Mouse (Mus musculus): ENCODE measurements around the gene Mospd3. TPM values are rescaled to one million over a fixed set of nuclear protein-coding genes. Genes with fewer than 3 reads are reported as not detected.

The Mospd3 gene
- polyA plus RNA-seq, 2 experiments, result 33.8 to 34.9 TPM

GRCm38 (mm10) chr5:137607860-137608653, 7.2 kb upstream of the Mospd3 start:
- ATAC-seq (ENCODE audit: insufficient read depth) (no peak), DNase-seq (ENCODE audit: low read depth in 3 of 3, low spot score in 3 of 3) (no peak)
- Histone ChIP-seq H3K4me1 (replicated peaks; ENCODE audit: control insufficient read depth in 2 of 2, insufficient read depth in 2 of 2, low read length in 1 of 2) (peaks cover 12 to 14% of the 10 kb centered on the region in 2 experiments), H3K27me3 (ENCODE audit: control insufficient read depth, insufficient read depth, low read length) (no peaks in the 10 kb centered on the region), H3K4me2 (ENCODE audit: low read depth) (no peak overlapping the region), H3K27ac (no peak overlapping the region), H3K36me3 (replicated peaks; ENCODE audit: control insufficient read depth, insufficient read depth, low read depth) (no peaks in the 10 kb centered on the region), H3K9ac (replicated peaks) (no peak overlapping the region), H3K9me3 (ENCODE audit: control insufficient read depth, low read length) (no peaks in the 10 kb centered on the region), H3K4me3 (ENCODE audit: insufficient read depth in 1 of 2, low read depth in 2 of 2, low read length in 2 of 2) (no peak overlapping the region)
- 36% methylated on average over 26 of the region's 26 CpGs for WGBS (ENCODE audit: insufficient replicate concordance)
- no peak for TF ChIP-seq EP300 (IDR thresholded peaks at IDR 0.05; ENCODE audit: low read depth)
- TF ChIP-seq CTCF (IDR thresholded peaks at IDR 0.05; ENCODE audit: low read depth), result no peak

GRCm38 (mm10) chr5:137601365-137601729, 489 bp upstream of the Mospd3 start:
- Histone ChIP-seq H3K4me2 (ENCODE audit: low read depth) (peak overlapping the region; percentile 99), H3K27ac (peak overlapping the region; percentile 92), H3K36me3 (replicated peaks; ENCODE audit: control insufficient read depth, insufficient read depth, low read depth) (no peaks in the 10 kb centered on the region), H3K27me3 (ENCODE audit: control insufficient read depth, insufficient read depth, low read length) (no peaks in the 10 kb centered on the region), H3K9ac (replicated peaks) (peak overlapping the region; percentile 89), H3K9me3 (ENCODE audit: control insufficient read depth, low read length) (no peaks in the 10 kb centered on the region), H3K4me3 (ENCODE audit: insufficient read depth in 1 of 2, low read depth in 2 of 2, low read length in 2 of 2) (peak overlapping the region; percentile 80 to 88), H3K4me1 (replicated peaks; ENCODE audit: control insufficient read depth in 2 of 2, insufficient read depth in 2 of 2, low read length in 1 of 2) (peaks cover 35 to 45% of the 10 kb centered on the region in 2 experiments)
- no peak for DNase-seq (ENCODE audit: low read depth in 3 of 3, low spot score in 3 of 3)
- TF ChIP-seq CTCF (IDR thresholded peaks at IDR 0.05; ENCODE audit: low read depth) (no peak), EP300 (IDR thresholded peaks at IDR 0.05; ENCODE audit: low read depth) (no peak)
- under 1% methylated on average over 22 of the region's 22 CpGs for WGBS (ENCODE audit: insufficient replicate concordance)
- ATAC-seq (ENCODE audit: insufficient read depth), result no peak

GRCm38 (mm10) chr5:137600281-137600618, 608 bp downstream of the Mospd3 start:
- Histone ChIP-seq H3K27ac (peak overlapping the region; percentile 59), H3K27me3 (ENCODE audit: control insufficient read depth, insufficient read depth, low read length) (no peaks in the 10 kb centered on the region), H3K9ac (replicated peaks) (peak overlapping the region; percentile 89), H3K4me2 (ENCODE audit: low read depth) (peak overlapping the region; percentile 99), H3K4me1 (replicated peaks; ENCODE audit: control insufficient read depth in 2 of 2, insufficient read depth in 2 of 2, low read length in 1 of 2) (peaks cover 27 to 42% of the 10 kb centered on the region in 2 experiments), H3K36me3 (replicated peaks; ENCODE audit: control insufficient read depth, insufficient read depth, low read depth) (no peaks in the 10 kb centered on the region), H3K4me3 (ENCODE audit: insufficient read depth in 1 of 2, low read depth in 2 of 2, low read length in 2 of 2) (peak overlapping the region; percentile 80 to 100), H3K9me3 (ENCODE audit: control insufficient read depth, low read length) (no peaks in the 10 kb centered on the region)
- DNase-seq (ENCODE audit: low read depth in 3 of 3, low spot score in 3 of 3), result no peak
- TF ChIP-seq CTCF (IDR thresholded peaks at IDR 0.05; ENCODE audit: low read depth), result 0 out of 2 replicates have a peak, but pooled peaks have one; percentile 4
- TF ChIP-seq EP300 (IDR thresholded peaks at IDR 0.05; ENCODE audit: low read depth), result no peak
- 1% methylated on average over 19 of the region's 19 CpGs for WGBS (ENCODE audit: insufficient replicate concordance)
- peak; percentile 42 for ATAC-seq (ENCODE audit: insufficient read depth)

GRCm38 (mm10) chr5:137599600-137599999, 1.3 kb downstream of the Mospd3 start:
- WGBS (ENCODE audit: insufficient replicate concordance), result 29% methylated on average over 9 of the region's 9 CpGs
- DNase-seq (ENCODE audit: low read depth in 3 of 3, low spot score in 3 of 3), result no peak
- no peaks in the 10 kb centered on the region for H3K9me3 ChIP-seq (ENCODE audit: control insufficient read depth, low read length)

GRCm38 (mm10) chr5:137598100-137598826, 2.6 kb downstream of the Mospd3 start:
- Histone ChIP-seq H3K27me3 (ENCODE audit: control insufficient read depth, insufficient read depth, low read length) (no peaks in the 10 kb centered on the region), H3K9me3 (ENCODE audit: control insufficient read depth, low read length) (no peaks in the 10 kb centered on the region), H3K27ac (no peak overlapping the region), H3K4me3 (ENCODE audit: insufficient read depth in 1 of 2, low read depth in 2 of 2, low read length in 2 of 2) (no peak overlapping the region; a peak in 1 of 4 replicates), H3K4me1 (replicated peaks; ENCODE audit: control insufficient read depth in 2 of 2, insufficient read depth in 2 of 2, low read length in 1 of 2) (peaks cover 23 to 38% of the 10 kb centered on the region in 2 experiments), H3K9ac (replicated peaks) (no peak overlapping the region), H3K36me3 (replicated peaks; ENCODE audit: control insufficient read depth, insufficient read depth, low read depth) (no peaks in the 10 kb centered on the region), H3K4me2 (ENCODE audit: low read depth) (no peak overlapping the region)
- TF ChIP-seq CTCF (IDR thresholded peaks at IDR 0.05; ENCODE audit: low read depth) (no peak), EP300 (IDR thresholded peaks at IDR 0.05; ENCODE audit: low read depth) (0 out of 2 replicates have a peak, but pooled peaks have one; percentile 8)
- ATAC-seq (ENCODE audit: insufficient read depth) (no peak), DNase-seq (ENCODE audit: low read depth in 3 of 3, low spot score in 3 of 3) (no peak)
- 16% methylated on average over 2 of the region's 2 CpGs for WGBS (ENCODE audit: insufficient replicate concordance)

More at GRCm38 (mm10) chr5:137599600-137599999, 1.3 kb downstream of the Mospd3 start:
- Histone ChIP-seq H3K4me1 (replicated peaks; ENCODE audit: control insufficient read depth in 2 of 2, insufficient read depth in 2 of 2, low read length in 1 of 2) (peaks cover 23 to 38% of the 10 kb centered on the region in 2 experiments), H3K36me3 (replicated peaks; ENCODE audit: control insufficient read depth, insufficient read depth, low read depth) (no peaks in the 10 kb centered on the region), H3K9ac (replicated peaks) (peak overlapping the region; percentile 89), H3K4me3 (ENCODE audit: insufficient read depth in 1 of 2, low read depth in 2 of 2, low read length in 2 of 2) (peak overlapping the region; percentile 80 to 100), H3K27me3 (ENCODE audit: control insufficient read depth, insufficient read depth, low read length) (no peaks in the 10 kb centered on the region), H3K4me2 (ENCODE audit: low read depth) (peak overlapping the region; percentile 99), H3K27ac (peak overlapping the region; percentile 59)
- TF ChIP-seq CTCF (IDR thresholded peaks at IDR 0.05; ENCODE audit: low read depth) (no peak), EP300 (IDR thresholded peaks at IDR 0.05; ENCODE audit: low read depth) (no peak)
- no peak for ATAC-seq (ENCODE audit: insufficient read depth)

Measured in liver, embryonic 14.5 days (tissue).